Mouse (Mus musculus) ES-E14 (cell line): ENCODE data around the gene Trim3.

Experiments
- CHD2 ChIP-seq: IDR thresholded peaks from 2 replicates; pipeline ENCODE4 v1.6.1; 2014; ENCODE audit warnings: mild to moderate bottlenecking, low read depth, low read length, inconsistent platforms
- HCFC1 ChIP-seq: IDR thresholded peaks from 2 replicates; pipeline ENCODE4 v1.6.1; 2012; ENCODE audit warnings: low read length, inconsistent platforms, borderline replicate concordance; ENCODE audit not compliant: insufficient read depth
- MAFK ChIP-seq: IDR thresholded peaks from 2 replicates; pipeline ENCODE4 v1.6.1; 2014; ENCODE audit warnings: mild to moderate bottlenecking, low read depth, low read length, inconsistent platforms; ENCODE audit not compliant: insufficient read depth
- ZC3H11A ChIP-seq: IDR thresholded peaks from 2 replicates; pipeline ENCODE4 v1.6.1; 2012; ENCODE audit warnings: low read depth, mild to moderate bottlenecking, inconsistent platforms, low read length, borderline replicate concordance
- ZNF384 ChIP-seq: IDR thresholded peaks from 2 replicates; pipeline ENCODE4 v1.6.1; 2012; ENCODE audit warnings: low read depth, low read length, inconsistent platforms

GRCm38 (mm10) chr7:105615720-105616119 lies 17.7 kb downstream of the Trim3 start:
- TF ChIP-seq CHD2 (no peak), HCFC1 (no peak), MAFK (no peak), ZNF384 (no peak), ZC3H11A (no peak)
